Mouse (Mus musculus): ENCODE results near the gene Glis2.

Gene Glis2

GRCm38 (mm10) chr16:4604293-4604837 lies 9.9 kb downstream of the Glis2 start:
- peak; percentile 67 to 84 for DNase-seq

- peak in 1 of 2 experiments; percentile 76 for DNase-seq
Observed at GRCm38 (mm10) chr16:4605514-4606131, 11.1 kb downstream of the Glis2 start.

- peak; percentile 80 to 84 for DNase-seq
Observed at GRCm38 (mm10) chr16:4606431-4607084, 12.0 kb downstream of the Glis2 start.

GRCm38 (mm10) chr16:4607818-4608531 lies 13.5 kb downstream of the Glis2 start:
- DNase-seq = peak; percentile 87 to 88

GRCm38 (mm10) chr16:4608532-4609059 lies 14.1 kb downstream of the Glis2 start:
- peak in 1 of 2 experiments; percentile 76 for DNase-seq

GRCm38 (mm10) chr16:4611193-4611592 lies 16.7 kb downstream of the Glis2 start:
- DNase-seq = no peak

- no peak for DNase-seq
Observed at GRCm38 (mm10) chr16:4611676-4612075, 17.2 kb downstream of the Glis2 start.

- DNase-seq = no peak
Observed at GRCm38 (mm10) chr16:4613736-4614135, 19.2 kb downstream of the Glis2 start.

GRCm38 (mm10) chr16:4614639-4615038 lies 20.1 kb downstream of the Glis2 start:
- DNase-seq = peak; percentile 77 to 93

GRCm38 (mm10) chr16:4615297-4615696 lies 20.8 kb downstream of the Glis2 start:
- DNase-seq = no peak

GRCm38 (mm10) chr16:4616829-4617228 lies 22.3 kb downstream of the Glis2 start:
- DNase-seq = no peak

- no peak for DNase-seq
Observed at GRCm38 (mm10) chr16:4624074-4624473, 29.6 kb downstream of the Glis2 start.

- peak; percentile 95 to 96 for DNase-seq
Observed at GRCm38 (mm10) chr16:4624481-4625110, 30.1 kb downstream of the Glis2 start, which contains the start of gene Pam16. Gene Pam16, minus strand, starts transcription at chr16:4624988.

- no peak for DNase-seq
Observed at GRCm38 (mm10) chr16:4627105-4627504, 32.6 kb downstream of the Glis2 start.

GRCm38 (mm10) chr16:4628898-4629419 lies 34.4 kb downstream of the Glis2 start:
- DNase-seq = no peak

GRCm38 (mm10) chr16:4629950-4630349 lies 35.4 kb downstream of the Glis2 start:
- peak; percentile 89 to 93 for DNase-seq

GRCm38 (mm10) chr16:4632050-4632449 lies 37.5 kb downstream of the Glis2 start:
- DNase-seq = peak; percentile 77 to 82

GRCm38 (mm10) chr16:4633661-4634060 lies 39.1 kb downstream of the Glis2 start:
- no peak for DNase-seq

- no peak for DNase-seq
Observed at GRCm38 (mm10) chr16:4634681-4635080, 40.2 kb downstream of the Glis2 start.

- peak; percentile 33 to 77 for DNase-seq
Observed at GRCm38 (mm10) chr16:4635760-4636159, 41.2 kb downstream of the Glis2 start.

GRCm38 (mm10) chr16:4638891-4639390 lies 44.4 kb downstream of the Glis2 start:
- no peak for DNase-seq

GRCm38 (mm10) chr16:4639831-4640237 lies 45.3 kb downstream of the Glis2 start, which contains the start of the genes Vasn and Dnaja3:
Gene Vasn, plus strand, starts transcription at chr16:4639941.
Gene Dnaja3, plus strand, starts transcription at chr16:4639989.
- peak; percentile 96 to 97 for DNase-seq

All from kidney, postnatal 25 days (tissue).